Mouse (Mus musculus) adrenal gland, adult 2 months (tissue): ENCODE measurements around the gene Lrfn2. TPM values are rescaled to one million over a fixed set of nuclear protein-coding genes. Genes with fewer than 3 reads are reported as not detected.
A peak's percentile ranks its signal among the peaks of the same experiment; 100 is the strongest.

Experiments
- DNase-seq: peaks from one replicate; pipeline ENCODE4 v3.0.0; 2021
- polyA plus RNA-seq: library from polyadenylated mRNA; depleted of rRNA; stranded (reverse); fragments of >200 nt; gene quantifications from 2 replicates; pipeline ENCODE4 v1.2.3, GENCODE M21; 2012
- total RNA-seq, 2 experiments: library from RNA; stranded (reverse); gene quantifications; 2 replicates each; pipeline ENCODE4 v1.2.3; 2021

Lrfn2 gene
- total and polyA plus RNA-seq, 3 experiments = 0.21 to 0.72 (median 0.34) TPM

GRCm38 (mm10) chr17:49033686-49034250, 101.6 kb downstream of the Lrfn2 start:
- no peak for DNase-seq

DNA sequence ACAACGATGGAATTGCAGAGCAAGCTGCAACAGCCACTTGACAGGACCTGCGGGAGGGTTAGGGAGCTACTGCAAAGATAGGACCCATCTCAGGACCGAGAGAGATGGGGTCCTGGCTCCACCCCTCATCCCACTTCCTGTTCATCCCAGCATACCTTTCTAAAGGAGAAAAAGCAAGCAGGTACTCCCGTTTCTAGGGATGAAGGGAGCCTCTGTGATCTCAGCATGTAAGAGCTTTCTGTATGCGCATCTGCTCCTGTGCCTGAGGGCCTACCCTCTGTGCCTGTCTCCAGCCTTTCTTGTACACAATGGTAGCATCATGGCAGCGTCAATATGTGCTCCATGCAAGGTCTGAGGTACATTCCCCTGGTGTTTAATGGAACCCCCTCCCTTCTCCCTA, 102.9 kb downstream of the Lrfn2 start:
- DNase-seq = no peak

DNA sequence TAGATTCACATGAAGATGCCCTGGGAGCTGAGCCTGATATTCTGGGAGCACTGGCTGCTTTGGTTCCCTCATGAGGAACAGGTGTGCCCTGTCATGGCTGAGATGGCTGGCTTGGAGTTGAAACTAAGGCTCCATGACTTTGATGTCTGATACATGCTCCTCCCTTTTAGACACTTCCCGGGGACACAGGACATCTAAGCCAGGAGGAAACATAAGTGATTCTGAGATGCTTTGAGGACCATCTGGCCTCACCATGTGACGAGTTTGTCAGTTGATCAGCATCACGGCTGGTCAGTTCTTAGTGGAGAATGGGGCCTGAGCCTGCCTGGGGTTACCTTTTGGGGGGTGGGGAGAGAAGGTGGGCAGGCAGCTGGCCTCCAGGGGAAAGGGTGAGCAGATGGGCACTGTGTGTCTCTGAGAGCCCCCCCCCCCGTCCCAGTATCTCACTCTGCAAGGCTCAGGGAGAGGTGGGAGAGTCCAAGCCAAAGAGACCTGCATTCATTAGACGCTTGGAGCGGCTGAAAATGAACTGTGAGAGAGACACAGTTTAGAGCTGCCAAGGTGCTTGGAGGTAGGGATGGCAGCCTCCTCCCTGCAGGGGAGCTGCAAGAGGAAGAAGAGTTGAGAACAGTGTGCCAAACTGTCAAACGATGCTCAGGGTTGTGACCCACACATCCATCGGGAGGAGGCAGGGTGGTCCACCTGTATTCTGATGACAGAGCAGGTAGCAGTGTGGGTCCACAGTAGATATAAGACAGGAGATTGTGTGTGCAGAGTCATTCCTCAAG, 105.2 kb downstream of the Lrfn2 start:
- no peak for DNase-seq

GRCm38 (mm10) chr17:49043806-49044640, 111.8 kb downstream of the Lrfn2 start:
- no peak for DNase-seq

DNA sequence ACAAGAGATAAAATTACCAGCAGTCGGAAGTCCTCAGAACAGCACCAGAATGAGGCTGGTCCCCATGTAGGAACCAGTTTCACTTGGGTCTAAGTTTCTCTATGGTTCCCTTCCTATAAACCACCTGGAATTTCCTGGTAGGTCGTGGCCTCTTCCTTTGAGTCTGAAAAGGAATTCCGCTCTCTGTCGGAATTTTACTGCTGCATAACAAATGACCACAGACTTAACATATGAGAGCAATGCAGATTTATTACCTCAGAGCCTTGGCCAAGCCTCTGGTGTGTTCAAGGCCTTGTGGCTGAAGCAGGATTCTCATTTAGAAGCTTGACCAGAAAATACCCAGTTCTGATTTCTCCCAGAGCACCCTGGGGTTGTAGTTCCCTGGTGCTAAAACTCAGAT, 115.7 kb downstream of the Lrfn2 start:
- DNase-seq = peak; percentile 54

- DNase-seq = peak; percentile 27
Measured at GRCm38 (mm10) chr17:49051231-49051630, 119.1 kb downstream of the Lrfn2 start.

DNA sequence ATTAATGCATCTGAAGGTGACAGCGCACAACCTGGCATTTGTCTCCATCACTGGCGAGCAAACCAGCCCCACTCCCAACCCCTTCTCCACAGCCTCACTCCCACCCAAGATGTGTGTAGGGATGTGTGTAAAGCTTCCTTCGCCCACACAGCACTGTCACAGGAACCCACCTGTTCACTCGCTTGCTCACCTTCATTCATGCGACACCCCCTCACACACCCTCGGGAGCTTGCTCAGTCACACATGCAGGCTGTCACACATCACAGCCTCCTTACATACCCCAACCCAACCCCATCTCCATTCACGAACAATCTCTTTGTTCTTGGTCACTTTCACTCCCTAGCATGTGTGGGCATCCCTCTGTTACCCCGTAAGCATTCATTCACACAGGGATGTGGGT, 129.0 kb downstream of the Lrfn2 start:
- no peak for DNase-seq

DNA sequence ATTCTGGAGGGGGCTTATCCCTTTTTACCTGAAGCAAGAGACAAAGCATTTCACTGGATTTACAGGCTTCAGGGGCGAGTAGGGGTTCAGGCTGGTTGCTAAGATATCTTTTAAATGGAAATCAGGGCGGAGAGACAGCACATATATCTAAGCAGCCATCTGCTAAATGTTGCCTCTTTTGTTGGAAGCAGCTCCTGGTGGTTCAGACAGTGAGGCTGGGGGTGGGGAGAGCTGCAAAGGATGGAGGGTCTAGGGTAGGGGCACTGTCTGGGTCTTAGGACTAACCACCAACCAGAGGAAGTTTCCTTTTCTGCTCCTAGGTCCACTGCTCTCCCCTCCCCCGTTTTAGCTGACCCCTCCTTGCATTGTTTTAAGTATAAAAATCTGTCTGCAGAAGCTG, 131.6 kb downstream of the Lrfn2 start:
- DNase-seq = no peak

GRCm38 (mm10) chr17:49064526-49064925, 132.3 kb downstream of the Lrfn2 start:
- DNase-seq = no peak

- DNase-seq = no peak
Measured at GRCm38 (mm10) chr17:49065050-49065449, 132.9 kb downstream of the Lrfn2 start.

DNA sequence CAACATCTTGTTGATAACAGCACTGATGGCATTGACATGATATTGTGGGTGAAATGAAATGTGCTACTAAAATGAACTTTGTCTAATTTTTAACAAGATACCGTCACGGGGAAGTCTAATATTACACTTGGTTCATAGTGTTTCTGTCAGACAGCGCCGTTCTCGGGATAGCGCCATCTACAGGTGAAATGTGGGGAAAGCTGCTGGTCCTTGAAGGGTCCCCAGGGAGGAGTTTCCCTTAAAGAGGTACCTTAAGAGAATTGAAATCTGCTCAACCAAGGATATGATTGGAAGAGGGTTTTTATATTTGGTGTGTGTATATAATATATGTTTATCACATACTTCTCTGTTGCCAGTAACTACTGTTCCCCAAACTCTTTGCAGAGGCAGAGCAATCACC, 134.6 kb downstream of the Lrfn2 start:
- DNase-seq = no peak

- no peak for DNase-seq
Measured at GRCm38 (mm10) chr17:49078168-49078567, 146.0 kb downstream of the Lrfn2 start.

DNA sequence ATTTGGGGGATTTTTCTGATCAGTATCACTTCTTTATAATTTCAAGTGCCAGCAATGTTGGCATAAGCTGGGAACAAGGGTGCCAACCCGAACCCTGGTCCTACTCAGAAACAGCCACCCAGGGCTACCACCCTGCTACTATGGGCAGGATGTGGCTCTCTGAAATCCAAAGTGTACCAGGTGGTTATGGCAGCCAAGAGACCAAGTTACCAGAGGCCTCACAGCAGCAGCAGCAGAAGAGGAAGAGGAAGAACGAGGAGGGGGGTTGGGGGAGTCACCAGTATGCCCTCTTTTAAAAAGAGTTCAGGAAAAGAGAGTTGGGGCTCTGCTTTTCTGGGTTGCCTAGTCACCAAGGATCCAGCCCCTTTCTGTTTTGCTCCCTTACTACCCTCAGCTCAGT, 147.5 kb downstream of the Lrfn2 start:
- no peak for DNase-seq

DNA sequence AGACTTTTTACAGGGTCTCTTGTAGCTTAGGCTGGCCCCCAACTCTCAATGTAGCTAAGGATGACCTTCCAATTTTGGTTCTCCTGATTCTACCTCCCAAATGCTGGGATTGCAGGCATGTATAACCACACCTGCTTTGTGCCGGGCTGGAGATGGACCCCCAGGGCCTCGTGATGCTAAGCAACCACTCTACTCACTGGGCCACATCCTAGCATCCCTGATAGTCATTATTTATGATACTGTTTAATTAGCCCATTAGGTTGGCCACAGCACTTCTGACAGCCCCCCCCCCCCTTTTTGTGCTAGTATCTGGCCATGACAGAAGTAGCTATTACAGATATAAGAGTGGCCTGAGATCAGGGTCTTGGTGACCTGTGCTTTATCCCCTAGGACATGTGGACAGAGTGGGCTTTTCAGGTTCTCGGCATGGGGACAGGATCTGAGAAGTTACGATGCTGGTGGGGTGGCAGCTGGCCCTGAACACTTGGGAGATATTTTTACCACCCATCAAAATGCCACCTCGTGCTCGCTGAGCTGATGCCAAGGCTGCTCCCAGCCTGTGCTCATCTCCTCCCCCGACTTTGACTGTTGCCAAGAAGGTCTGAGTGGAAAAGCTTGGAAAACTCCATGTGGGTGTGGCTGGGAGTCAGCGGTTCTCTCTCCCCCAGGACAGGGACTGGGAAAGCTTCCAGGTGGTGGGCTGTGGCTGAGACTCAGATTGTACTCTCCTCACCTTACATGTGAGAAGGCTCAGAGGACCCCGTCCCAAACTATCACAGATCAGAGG, 151.6 kb downstream of the Lrfn2 start:
- DNase-seq = peak; percentile 8

- no peak for DNase-seq
Measured at GRCm38 (mm10) chr17:49085111-49085510, 152.9 kb downstream of the Lrfn2 start.

DNA sequence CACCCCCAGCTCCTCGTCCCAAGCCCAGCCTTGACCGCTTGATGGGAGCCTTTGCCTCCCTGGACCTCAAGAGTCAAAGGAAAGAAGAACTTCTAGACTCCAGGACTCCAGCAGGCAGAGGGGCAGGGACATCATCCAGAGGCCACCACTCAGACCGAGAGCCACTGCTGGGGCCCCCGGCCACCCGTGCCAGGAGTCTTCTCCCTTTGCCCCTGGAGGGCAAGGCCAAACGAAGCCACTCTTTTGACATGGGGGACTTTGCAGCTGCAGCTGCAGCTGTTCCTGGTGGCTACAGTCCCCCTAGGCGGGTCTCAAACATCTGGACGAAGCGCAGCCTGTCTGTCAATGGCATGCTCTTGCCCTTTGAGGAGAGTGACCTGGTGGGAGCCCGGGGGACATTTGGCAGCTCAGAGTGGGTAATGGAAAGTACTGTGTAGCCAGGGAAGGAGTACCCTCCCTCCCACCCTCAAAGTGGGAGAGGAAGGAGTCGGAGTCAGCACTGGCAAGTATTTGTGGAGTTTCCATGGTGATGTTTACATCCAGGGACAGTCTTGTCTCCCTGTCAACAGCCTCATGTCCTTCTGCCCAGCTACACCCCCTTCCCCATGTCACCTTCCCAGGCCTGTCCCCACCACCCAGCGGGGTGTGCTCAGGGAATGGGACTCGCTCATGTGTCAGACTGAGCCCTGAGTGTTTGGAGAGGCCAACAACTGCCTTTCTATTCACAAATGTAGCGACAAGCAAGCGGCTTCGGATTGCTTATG, 164.8 kb downstream of the Lrfn2 start:
- no peak for DNase-seq

GRCm38 (mm10) chr17:49111399-49111798, 179.2 kb downstream of the Lrfn2 start:
- no peak for DNase-seq

- DNase-seq = no peak
Measured at GRCm38 (mm10) chr17:49111911-49112310, 179.7 kb downstream of the Lrfn2 start.

GRCm38 (mm10) chr17:49113336-49113735, 181.2 kb downstream of the Lrfn2 start:
- DNase-seq = no peak

GRCm38 (mm10) chr17:49124166-49124565, 192.0 kb downstream of the Lrfn2 start:
- DNase-seq = no peak

DNA sequence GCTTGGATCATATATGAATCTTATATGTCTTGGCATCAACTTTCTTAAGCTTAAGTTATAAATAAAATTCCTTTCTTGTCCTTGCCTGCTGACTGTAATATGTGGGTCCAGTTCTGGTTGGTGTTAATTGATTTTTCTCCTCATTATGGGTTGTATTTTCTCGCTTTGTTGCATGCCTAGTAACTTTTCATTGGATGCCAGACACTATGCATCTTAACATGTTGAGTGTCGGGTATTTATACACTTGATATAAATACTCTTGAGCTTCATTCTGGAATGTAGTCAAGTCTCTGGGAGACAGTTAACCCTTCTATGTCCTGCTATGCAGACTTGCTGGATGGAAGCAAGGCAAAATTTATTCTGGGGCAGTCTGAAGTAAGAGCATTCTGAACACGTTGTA, 192.5 kb downstream of the Lrfn2 start:
- DNase-seq = no peak
